Mouse (Mus musculus): ENCODE data around the gene Rsad2.
"Not testable (repeated sequence)": the region's sequence is repeated elsewhere in the genome, so short reads cannot be mapped to it uniquely, and the experiment has no call there.

Gene Rsad2

DNA sequence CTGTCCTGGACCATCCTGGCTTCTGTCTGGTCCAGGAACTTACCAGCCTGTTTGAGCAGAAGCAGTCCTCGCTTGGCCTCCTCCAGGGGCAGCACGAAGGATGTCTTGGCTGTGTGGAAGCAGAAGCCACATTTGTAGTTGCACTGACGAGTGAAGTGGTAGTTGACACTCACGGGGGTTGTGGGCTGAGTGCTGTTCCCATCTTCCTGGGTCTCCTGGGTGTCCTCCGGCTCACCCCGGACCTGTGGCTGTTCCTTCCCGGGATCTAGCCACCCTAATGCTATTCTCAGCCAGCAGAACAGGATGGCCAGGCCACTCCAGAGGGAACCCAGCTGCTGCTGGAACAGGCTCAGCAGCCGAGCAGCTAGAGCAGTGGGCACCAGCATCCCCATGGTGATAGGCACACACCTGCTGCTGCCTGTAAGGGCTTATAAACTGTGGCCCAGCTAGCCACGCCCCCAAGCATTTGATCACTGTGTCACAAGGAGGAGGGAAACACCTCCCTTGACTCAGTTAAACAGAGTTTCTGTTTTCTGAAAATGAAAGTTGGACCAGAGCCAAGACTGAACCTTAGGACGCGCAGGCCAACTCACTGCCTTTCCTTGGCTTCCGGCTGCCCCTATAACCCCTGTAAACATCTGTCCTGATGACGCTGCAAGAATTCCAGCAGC is at the start of gene Rsad2:
Gene Rsad2 (minus strand): TSS at position 425 of the 671 bp plus-strand sequence.
- DNase-seq (ENCODE audit: low read depth, low spot score), result no peak

DNA sequence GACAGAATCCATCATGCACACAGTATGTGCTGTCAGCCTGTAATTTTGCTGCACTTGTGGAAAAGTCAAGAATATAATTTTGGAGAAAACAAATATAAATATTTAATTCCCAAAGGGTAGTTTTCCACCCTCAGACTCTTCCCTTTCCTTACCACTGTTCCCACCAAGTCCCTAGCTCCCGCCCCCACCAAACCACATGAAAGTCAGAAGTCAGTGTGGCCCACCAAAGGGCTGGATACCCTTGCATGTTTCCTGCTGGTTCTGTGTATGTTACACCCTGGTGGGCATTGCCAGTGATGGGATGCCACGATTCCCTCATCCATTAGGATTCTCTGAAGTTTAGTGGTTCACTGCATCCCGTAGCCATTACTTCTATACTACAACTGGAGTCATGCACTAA is 44.8 kb upstream of the Rsad2 start:
- no peak for DNase-seq (ENCODE audit: low read depth, low spot score)

DNA sequence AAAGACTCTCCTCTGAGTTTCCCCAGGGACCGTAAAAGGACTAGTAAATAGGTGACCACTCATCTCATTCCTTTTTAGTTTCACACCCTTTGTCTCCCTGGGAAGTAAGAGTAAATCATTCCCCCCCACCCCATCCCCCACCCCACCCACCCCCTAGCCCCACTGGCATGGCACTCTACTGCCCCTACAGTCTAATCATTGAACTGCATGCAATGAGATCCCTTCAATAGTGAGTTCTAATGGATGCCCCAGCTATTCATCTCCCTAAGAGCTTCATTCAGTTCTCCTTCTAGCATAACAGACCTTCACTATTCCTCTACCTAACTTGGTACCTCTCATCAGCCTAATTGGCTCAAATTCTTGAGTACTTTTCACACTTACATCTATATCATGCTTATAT is 33.7 kb upstream of the Rsad2 start:
- DNase-seq (ENCODE audit: low read depth, low spot score), result no peak

DNA sequence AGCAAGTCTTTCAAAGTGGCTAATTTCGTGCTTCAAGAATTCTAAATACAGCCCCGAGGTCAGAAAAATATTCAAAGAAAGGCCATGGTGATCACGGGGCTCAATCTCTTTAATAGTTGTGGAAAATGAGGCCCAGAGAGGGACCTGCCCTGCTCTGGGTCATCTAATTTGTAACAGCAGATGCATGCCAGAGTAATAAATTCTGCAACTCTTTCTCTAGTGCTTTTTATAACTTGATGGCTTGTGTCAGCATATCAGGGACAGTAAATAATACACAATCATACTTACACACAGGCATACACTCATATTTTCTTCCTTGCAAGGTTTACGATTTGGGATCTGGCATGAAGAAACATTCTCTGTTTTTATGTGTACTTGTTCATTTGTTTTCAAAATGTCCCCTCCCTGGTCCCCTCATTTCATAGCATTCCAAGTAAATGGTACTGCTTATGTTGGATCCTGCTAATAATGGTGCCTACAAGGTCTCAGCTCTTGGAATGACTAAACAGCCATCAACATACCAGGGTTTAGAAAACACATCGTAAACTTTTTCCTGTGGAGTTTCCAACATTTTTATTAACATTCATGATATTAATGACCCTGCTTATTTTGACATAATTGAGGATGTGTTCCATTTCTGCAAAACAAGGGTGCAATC is 32.5 kb upstream of the Rsad2 start:
- DNase-seq (ENCODE audit: low read depth, low spot score), result no peak

DNA sequence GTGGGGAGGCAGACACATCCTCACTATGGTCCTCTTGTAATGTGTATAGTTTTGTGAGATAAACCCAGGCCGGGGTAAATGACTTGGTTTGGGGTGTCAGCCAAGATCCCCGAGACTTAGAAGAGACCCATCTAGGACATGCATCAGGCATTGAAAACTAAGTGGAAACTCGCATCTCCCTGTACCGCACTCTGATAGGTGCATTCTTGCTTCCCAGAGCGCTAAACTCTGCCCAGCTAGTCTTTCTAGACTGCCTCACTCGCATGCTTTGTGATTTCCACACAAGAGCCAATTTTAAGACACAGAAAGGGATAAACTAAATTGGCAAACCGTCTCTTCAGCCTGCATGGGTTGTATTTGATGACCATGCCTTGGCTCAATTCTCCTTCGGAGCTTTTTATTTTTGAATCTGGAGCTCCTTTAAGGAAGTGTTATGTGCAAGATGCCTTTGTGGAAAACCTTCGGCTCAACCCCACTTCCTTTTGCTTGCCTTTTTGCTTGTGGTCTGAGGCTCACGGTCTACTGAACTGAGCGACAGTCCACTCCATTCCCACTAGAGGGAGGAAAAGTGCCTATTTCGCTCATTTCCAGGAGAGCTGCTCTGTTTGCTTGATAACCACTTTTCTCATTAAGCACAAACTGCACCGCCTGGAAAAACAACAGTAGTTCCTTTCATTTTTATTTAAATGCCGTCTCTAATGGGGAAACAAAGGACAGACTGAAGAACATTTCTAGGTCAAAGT is 31.8 kb upstream of the Rsad2 start:
- DNase-seq (ENCODE audit: low read depth, low spot score), result no peak

DNA sequence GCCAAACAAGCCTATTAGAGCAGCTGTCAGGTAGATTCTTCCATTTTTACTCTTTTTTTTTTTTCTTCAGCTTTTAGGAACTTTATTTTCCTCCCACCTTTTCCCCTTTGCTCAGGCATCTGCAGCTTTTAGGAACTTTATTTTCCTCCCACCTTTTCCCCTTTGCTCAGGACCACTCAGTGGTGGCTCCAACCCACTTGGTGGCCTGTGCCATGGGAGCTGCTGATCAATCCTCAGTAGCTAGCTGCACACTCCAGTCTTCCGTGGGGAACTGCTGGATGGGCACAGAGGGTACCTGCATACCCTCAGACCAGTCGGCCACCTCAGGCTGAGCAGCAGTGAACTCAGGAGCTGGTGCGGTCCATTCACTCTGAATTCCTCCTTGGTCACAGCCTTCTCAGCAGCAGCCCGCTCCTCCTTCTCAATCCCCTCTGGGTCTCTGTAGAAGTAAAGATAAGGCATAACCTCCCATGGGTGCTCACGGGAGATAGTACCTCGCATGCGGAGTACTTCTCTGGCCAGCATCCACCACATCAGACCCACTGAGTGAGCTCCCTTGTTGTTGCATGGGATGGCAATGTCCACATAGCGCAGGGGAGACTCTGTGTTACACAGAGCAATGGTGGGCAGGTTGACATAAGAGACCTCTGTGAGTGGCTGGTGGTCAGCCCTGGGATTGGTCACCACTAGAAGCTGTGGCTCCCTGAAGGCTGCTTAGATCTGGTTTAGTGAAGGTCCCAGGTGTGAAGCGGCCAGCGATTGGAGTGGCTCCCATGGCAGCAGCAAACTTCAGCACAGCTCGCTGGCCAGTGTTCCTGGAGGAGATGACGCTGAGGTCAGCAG is 29.7 kb upstream of the Rsad2 start:
- DNase-seq (ENCODE audit: low read depth, low spot score), result not testable (repeated sequence)

DNA sequence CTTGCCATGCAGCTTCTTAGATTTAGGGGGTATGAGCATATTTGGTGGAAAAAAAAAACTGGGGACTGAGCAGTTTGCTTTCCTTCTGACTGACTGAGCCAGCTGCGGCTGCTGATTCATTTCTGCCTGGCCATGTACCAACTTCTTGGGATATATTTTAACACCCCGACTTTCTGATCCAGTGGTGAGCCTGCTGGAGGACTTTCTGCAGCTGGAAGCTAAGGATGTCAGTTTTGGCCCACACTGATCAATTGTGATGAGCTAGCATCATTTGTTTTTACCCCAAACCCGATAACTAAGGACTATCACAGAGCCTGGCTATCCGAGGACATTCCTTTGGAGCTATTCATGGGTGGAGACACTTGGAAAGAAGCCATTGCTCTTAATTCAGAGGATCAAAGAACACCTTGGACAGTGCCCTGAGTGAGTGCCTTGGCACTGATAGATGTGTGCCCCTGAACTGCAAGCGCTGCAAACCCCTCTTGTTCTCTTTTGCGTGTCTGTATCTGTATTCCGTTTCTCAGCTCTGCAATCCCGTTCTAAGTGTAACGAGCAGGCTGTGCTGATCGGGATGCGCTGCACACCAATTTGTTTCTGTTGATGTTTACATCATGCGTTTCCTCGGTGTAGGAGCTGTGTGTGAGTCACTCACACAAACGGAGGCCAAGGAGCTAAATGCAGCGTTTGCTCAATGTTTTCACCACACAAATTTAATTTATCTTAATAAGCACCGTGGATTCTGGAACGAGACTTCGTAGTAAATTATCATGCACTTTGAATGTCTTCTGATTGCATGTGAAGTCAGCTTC is 22.1 kb upstream of the Rsad2 start:
- DNase-seq (ENCODE audit: low read depth, low spot score), result no peak

DNA sequence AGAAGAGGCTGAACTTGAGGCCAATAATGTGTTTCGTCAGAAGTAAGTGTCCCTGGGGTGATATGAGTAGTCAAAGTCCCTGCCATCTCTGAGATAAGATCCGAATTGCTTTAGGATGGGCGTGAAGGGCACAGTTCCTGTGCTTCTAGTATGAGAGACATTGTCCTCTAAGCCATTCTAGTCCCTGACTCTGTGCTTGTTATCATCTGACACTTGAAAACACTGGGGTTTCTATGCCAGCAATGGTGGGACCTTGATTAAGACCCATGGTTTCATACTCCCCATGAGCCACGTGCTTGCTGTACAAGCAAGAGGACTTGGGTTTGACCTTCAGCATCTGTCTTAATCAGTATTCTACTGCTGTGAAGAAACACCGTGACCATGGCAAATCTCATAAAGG is 20.9 kb upstream of the Rsad2 start:
- DNase-seq (ENCODE audit: low read depth, low spot score), result no peak

DNA sequence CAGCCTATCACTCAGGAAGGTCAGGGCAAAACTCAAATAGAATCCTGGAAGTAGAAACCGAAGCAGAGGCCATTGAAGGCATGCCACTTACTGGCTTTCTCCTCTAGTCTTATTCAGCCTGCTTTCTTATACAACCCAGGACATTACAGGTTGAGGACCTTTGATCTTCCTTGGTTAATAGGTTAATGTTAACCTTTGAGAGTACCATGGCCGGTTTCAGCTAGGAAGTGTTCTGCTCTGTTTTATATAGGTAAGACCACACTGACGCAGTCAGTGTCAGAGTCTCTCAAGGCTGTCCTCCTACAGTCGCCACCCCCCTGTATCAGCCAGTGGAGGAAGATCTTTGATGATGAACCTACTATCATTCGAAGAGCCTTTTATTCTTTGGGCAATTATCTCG is 17.5 kb upstream of the Rsad2 start:
- DNase-seq (ENCODE audit: low read depth, low spot score), result no peak

DNA sequence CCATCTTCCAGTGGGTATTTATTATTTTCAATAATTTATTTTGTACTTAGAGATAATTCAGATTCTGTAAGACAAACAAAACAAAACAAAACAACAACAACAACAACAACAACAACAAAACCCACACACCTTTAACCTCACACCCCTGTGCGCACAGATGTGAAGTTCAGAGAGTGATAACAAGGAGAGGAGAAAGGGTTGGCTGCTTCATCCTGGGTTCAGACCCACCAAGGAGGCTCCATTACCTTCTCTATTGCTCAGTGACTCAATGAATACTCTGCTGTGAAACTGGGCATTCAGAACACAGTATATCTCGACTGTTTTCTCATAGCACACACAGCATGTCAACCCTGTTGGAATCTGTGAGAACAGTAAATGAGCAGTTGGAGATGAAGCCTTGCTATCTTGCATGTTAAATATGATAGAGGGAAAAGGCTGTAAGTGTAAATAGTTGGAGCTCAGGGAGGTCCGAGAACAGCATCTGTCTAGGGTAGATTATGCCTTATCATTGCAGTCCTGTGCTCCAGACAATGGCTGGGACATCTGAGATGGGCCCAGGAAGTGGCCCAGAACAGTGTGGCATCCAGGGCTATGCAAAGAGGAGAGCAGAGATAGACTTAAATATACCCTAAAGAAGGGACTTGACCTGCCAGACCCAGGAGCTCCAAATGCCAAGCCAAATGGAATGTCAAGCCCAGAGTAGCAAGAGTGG is 16.7 kb upstream of the Rsad2 start:
- no peak for DNase-seq (ENCODE audit: low read depth, low spot score)

DNA sequence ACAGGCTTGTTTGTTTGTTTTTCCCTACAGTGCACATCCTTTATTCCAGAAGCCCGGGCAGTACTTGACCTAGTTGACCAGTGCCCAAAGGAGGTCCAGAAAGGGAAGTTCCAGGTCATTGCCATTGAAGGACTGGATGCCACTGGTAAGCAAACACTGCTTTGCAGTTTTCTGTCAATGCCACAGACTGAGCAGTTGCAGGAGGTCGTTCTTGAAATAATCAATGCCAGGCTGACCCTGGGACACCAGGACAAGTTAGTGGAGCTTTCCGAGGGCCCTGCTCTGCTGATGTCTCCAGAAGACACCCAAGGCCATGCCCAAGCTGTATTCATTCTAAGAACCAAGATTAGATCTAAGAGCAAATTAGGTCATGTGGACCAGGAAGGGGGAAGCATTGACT is 15.1 kb upstream of the Rsad2 start:
- no peak for DNase-seq (ENCODE audit: low read depth, low spot score)

DNA sequence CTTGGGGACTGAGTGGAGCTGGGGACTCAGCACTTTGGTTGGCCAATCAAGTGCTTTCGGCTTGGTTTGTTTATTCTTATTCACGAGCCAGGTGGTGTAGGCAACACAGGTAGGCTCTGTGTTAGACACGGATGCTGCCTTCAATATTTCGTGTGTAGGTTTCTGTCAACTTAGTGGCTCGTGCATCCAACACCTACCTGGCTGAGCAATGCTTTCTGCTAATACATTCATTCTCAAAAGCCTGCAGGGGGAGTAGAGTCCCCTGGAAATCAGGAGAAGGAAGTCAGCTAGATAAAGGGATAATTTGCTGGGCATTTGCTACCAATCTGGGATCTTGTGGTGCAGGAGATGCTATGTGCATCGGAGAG is 13.8 kb upstream of the Rsad2 start:
- no peak for DNase-seq (ENCODE audit: low read depth, low spot score)

DNA sequence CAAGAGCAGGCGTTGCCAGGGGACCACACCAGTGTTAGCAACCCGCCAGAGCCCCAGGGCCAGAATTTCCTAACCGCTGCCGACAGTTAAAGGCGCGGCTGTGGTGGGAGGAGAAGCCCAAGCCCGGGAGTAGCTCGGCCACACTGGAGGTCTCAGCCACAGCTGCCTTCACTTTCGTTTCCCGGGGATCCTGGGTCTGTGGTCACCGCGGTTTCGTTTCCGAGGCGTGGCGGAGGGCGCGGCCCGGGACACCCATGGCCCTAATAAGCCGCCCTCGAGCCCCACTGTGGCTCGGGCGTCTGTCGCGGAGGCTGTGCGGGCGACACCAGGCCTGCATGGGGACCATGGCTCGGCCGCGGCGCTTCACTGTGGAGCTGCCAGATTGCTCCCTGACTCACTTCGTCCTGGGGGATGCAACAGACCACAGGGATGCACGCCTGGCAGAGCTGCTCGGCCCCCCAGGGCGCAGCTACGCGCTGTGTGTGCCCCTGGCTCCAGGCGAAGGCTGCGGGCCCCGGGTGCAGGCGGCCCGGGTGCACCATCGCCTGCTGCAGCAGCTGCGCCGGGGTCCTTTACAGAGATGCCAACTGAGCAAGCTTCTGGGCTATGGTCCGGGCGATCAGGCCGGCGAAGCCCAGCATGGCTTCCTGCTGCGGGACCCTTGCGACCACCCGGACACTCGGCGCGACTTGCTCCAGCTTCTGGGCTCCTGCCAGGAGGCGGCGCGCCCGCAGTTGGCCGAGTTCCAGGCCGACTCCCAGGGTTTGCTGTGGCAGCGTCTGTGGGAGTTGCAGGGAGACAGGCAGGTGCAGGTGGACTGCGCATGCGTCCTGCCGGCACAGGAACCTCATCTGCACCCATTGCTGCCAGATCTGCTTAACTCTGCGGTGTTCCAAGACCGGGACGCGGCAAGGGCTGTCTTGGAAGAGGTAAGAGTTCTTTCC is 13.1 kb upstream of the Rsad2 start, which contains the start of gene Cmpk2:
Gene Cmpk2 (plus strand): TSS at position 107 of the 944 bp plus-strand sequence.
- peak; percentile 69 for DNase-seq (ENCODE audit: low read depth, low spot score)

DNA sequence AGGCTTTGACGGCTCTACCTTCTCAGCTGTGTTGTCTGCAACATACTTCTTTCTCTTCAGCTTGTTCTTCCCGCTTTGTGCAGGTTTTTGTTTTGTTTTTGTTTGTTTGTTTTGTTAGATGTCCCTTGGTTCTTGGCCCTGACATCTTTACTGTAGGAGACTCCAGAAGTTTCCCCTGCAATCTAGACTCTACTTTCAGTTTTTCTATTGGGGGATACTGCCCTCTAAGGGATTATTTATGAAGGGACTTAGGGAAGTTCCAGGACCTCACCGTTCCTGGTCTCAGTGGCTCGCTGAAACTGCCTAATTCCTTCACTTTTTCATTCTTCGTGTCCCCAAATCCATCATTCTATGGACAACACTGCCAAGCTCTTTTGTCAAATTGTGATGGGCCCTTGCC is 9.3 kb upstream of the Rsad2 start:
- no peak for DNase-seq (ENCODE audit: low read depth, low spot score)

DNA sequence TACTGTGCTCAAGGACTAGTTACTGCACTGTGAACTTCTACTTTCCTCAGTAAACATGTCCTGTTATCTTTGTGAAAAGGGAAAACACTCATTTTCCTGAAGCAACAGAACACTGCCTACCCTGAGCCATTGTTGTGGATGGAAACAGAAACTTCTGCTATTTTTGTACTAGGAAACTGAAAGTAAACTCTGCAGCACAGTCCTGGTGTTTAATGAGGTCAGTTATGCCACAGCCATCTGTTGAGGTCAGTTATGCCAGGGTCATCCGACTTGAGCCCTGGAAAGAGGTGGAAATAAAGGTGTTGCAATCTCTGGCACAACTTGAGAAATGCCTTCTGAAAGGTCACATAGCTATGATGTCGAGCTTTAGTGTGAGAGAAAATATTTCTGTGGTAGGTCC is 3.8 kb upstream of the Rsad2 start:
- DNase-seq (ENCODE audit: low read depth, low spot score), result no peak

DNA sequence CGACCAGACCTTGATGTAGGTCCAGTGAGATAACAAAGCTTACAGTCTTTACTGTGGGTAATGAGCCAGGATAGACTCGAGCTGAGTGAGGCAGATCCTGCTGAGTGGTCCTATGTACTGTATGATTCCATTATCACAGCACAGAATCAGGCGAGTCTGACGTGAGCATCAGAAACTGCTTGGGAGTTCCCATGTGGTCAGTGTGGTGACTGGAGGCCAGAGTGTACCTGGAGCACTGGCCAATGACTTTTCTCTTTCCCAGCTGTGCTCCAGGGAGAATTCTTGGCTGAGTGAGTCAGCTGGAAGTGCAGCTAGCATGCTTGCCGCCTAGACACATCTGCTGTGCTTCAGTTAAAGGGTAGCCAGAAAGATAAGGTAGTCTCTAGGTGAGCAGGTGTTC is 1.6 kb downstream of the Rsad2 start:
- no peak for DNase-seq (ENCODE audit: low read depth, low spot score)

DNA sequence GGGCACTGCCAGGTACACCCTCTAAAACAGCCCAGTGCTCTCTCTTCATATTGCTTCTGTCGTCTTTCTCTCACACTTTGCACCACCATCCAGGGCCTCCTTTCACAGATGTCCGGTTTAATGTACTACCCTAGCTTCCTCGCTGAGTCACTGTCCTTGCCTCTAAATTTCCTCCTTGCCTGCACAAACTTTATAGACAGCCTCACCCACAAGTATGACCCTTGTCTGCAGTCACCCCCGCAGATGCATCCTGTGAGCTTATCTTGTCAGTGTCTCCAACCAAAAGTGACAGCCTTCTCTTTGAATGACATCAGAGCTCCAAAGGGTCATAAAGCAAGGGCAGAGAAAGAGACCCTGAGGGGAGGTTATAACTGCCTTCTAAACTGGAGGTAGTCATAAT is 3.3 kb downstream of the Rsad2 start:
- no peak for DNase-seq (ENCODE audit: low read depth, low spot score)

DNA sequence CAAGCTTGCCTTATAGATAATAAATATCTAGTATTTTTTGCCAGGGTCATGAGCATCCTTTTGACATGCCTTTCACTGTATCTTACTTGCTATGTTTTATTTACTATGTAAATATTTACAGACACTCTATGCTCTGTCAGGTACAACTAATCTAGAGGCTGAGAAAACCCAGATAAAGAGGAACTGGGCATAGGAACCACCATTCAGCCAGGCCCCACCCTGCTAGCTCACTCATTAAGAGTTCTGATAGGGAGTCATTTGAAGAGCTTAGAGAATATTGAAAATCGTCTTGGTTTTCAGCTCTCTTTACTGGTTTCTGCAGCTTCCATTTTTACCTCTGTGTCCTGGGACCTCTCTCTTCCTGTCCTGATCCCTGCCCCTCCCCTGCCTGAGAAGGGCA is 5.1 kb downstream of the Rsad2 start:
- DNase-seq (ENCODE audit: low read depth, low spot score), result no peak

DNA sequence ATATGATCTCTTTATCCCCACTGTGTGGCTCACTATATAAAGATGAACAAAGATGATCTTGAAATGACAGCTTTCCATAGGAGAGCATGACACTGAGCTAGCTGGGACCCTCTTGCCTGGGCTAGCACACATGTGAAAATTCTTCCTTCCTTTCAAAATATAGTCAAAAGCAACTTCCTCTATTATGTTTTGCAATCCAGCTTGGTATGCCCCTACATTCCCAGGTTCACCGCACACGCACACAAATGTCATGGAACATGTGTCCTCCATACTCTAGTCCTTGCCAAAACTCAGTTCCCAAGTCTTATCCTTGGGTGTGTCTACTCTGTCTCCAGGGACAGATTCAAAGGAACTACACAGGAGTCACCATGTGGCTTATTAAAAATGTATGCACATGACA is 6.8 kb downstream of the Rsad2 start:
- DNase-seq (ENCODE audit: low read depth, low spot score), result no peak
